Mouse (Mus musculus) left cerebral cortex, adult 11 months (tissue): ENCODE results near the gene Troap.
A peak's percentile ranks its signal among the peaks of the same experiment; 100 is the strongest.

Source experiments
- DNase-seq: peaks from one replicate; pipeline ENCODE4 v3.0.0; 2022; ENCODE audit warnings: low spot score

Gene Troap

GRCm38 (mm10) chr15:99114312-99115064 lies 40.1 kb downstream of the Troap start:
- no peak for DNase-seq

- DNase-seq = no peak
These were observed 40.7 kb downstream of the Troap start for GRCm38 (mm10) chr15:99115065-99115423.

GRCm38 (mm10) chr15:99116539-99116938 lies 42.2 kb downstream of the Troap start:
- no peak for DNase-seq

- no peak for DNase-seq
These were observed 46.4 kb downstream of the Troap start for GRCm38 (mm10) chr15:99120814-99121213.

GRCm38 (mm10) chr15:99122642-99123041 lies 48.3 kb downstream of the Troap start:
- no peak for DNase-seq

GRCm38 (mm10) chr15:99125711-99126080 lies 51.3 kb downstream of the Troap start, which contains the start of gene Spats2:
TSS of gene Spats2 (plus strand) at chr15:99125916.
- no peak for DNase-seq

- DNase-seq = peak; percentile 75
These were observed 51.9 kb downstream of the Troap start for GRCm38 (mm10) chr15:99126081-99126815.

- DNase-seq = no peak
These were observed 52.5 kb downstream of the Troap start for GRCm38 (mm10) chr15:99126816-99127365.

- no peak for DNase-seq
These were observed 53.6 kb downstream of the Troap start for GRCm38 (mm10) chr15:99127851-99128522.

- no peak for DNase-seq
These were observed 55.1 kb downstream of the Troap start for GRCm38 (mm10) chr15:99129441-99129840.

- DNase-seq = no peak
These were observed 55.9 kb downstream of the Troap start for GRCm38 (mm10) chr15:99129956-99130910.
